Mouse (Mus musculus) gonadal fat pad, adult 2 months (tissue): ENCODE data around the gene Cryzl2. TPM values are rescaled to one million over a fixed set of nuclear protein-coding genes. Genes with fewer than 3 reads are reported as not detected.

Source experiments
- DNase-seq: peaks from one replicate; pipeline ENCODE4 v3.0.0-alpha.2; 2012; ENCODE audit warnings: low read depth
- polyA plus RNA-seq: library from polyadenylated mRNA; depleted of rRNA; stranded (reverse); fragments of >200 nt; gene quantifications from 2 replicates; pipeline ENCODE4 v1.2.3, GENCODE M21; 2012

The Cryzl2 gene
- polyA plus RNA-seq, 1 experiment = 32.2 TPM

DNA sequence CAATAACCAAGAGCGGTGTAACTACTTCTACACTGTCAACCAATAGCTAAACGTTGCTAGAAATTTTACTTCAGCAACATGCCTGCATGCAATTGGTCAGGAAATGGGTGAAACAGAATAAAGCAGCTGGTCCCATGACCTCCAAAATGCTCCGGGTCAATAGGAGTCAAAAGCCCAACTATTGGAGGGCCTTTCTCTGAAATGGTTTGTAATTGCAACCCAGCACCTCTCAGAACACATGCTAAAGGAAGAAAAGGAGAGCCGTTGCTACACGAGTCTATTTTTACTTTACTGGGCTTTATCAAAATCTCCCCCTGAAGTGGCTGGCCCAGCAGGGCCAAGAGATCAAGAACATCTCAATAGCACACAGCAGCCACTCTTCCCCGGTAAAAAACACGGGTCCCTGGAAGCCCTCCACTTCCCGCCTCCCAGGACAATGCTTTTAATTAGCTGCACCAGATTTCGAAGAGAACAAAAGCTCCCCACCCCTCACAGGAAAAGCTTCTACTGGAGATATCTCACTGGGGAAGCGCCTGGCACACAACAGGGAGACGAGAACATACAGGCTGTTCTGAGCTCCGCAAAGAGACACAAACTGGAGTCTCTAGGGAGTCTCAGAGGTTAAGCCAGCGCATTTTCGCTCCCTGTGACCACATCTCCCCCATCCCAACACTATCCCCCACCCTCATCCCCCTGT is 15.2 kb upstream of the Cryzl2 start:
- no peak for DNase-seq

GRCm38 (mm10) chr1:157443723-157444561 is 14.4 kb upstream of the Cryzl2 start:
- DNase-seq = no peak

GRCm38 (mm10) chr1:157444632-157445300 is 13.6 kb upstream of the Cryzl2 start:
- DNase-seq = no peak

GRCm38 (mm10) chr1:157445398-157445910 is 12.9 kb upstream of the Cryzl2 start:
- DNase-seq = no peak

DNA sequence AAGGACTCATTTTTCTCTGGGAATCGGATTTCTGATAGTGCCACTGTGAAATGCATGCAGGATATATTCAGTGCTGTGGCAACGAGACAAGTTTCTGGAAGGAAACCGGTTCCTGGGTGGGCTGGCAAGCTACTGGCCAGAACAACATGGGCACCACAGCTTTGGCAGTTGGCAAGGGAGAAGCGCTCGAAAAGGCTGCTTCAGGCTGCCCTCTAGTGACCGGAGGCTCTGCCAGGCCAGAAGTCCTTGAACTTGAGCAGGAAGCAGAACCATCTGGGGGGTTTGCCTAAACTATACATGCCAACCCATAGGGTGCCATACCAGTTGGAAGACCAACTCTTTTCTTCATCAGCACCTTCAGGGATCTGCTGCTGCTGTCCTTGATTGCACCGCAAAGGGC is 12.1 kb upstream of the Cryzl2 start:
- DNase-seq = no peak

GRCm38 (mm10) chr1:157447142-157447541 is 11.2 kb upstream of the Cryzl2 start:
- DNase-seq = no peak

- no peak for DNase-seq
Observed at GRCm38 (mm10) chr1:157448164-157448804, 10.1 kb upstream of the Cryzl2 start.

GRCm38 (mm10) chr1:157448805-157449188 is 9.6 kb upstream of the Cryzl2 start:
- no peak for DNase-seq

GRCm38 (mm10) chr1:157449532-157449931 is 8.8 kb upstream of the Cryzl2 start:
- no peak for DNase-seq

GRCm38 (mm10) chr1:157449981-157450636 is 8.3 kb upstream of the Cryzl2 start:
- no peak for DNase-seq

GRCm38 (mm10) chr1:157452284-157452683 is 6.1 kb upstream of the Cryzl2 start:
- no peak for DNase-seq

DNA sequence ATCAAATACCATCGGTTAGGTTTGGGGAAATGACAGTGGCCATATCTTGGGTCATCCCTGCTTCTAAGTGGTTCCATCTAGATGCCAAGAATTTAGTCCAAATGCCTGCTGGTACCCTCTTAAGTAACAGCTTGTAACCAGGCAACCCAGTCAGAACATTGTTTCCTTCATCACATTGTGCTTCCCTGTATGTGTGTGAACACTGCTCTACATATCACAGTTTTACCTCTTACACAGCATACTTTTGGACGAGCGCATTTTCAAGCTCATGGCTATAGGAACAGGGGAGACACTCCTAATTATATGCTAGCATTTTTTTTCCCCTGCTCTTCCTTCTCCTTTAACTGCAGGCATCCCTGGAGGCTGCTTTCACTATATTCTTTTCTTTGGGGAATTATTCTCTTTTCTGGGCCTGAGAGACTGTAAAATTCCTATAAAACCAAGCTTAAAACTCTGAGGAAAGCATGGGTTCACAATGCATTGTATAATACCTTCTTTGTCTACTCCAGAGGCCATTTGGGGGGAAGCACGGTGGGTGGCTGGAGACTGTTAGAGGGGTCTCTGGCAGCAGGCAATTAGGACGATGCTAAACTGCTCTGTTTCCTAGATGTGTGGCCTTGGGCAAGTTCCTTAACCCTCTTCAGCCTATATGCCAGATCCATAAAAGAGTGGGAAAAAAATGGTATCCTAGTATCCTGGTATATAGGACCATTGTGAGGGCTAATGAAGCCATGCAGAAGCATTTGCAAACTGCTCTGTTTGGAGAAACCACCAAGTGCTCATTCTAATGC is 5.4 kb upstream of the Cryzl2 start:
- no peak for DNase-seq

GRCm38 (mm10) chr1:157454876-157455275 is 3.5 kb upstream of the Cryzl2 start:
- DNase-seq = no peak

DNA sequence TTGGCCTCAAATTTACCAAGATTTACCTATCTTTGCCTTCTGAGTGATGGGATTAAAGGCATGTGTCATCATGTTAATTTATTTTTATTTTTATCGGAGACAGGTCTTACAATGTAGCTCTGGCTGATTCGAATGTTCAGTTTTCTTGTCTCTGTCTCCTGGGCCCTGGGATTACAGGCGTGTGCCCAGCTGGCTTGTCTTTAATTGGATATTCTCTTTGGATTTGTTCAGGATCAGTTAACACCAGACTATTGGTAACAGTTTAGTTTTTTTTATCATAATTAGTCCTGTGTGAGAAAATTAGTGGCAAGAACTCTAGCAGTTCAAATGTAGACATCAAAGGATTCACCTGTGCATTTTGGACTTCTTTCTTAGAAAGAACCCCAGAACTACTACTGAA is 588 bp upstream of the Cryzl2 start:
- no peak for DNase-seq

DNA sequence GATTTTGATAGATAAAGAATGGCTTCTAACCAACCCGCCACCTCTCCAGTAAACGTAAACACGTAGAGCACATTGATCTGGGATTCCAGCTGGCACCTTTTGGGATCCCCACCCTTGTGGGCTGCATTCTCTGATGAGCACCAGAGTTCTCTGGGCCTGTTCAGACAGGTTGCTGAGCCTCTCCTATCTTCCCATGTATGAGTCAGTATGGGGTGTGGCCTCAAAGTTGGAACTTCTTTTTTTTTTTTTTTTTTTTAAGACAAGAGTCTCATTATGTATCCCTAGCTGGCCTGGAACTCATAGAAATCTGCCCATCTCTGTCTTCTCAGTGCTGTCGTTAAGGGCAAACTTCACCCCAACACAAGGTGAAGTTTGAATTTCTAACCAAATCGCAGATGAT is 1.5 kb downstream of the Cryzl2 start:
- no peak for DNase-seq

DNA sequence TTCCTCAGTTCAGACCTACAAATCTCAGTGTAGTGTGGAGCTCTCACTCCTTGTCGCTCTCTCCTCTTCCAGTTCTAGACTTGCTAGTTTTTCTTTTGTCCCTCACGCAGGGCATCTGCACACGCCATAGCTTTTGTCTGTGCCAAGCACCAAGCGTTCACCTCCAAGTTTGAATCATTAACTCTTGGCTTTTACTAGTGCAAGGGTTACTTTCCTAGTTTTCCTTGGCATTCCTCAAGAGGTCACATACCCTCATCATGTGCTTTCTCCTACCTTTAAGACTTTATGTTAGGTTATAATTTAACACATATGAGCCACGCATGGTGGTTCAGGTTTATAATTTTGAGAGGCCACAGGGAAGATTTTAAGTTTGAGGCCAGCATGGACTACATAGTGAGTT is 2.9 kb downstream of the Cryzl2 start:
- DNase-seq = no peak

GRCm38 (mm10) chr1:157462336-157462735 is 4.0 kb downstream of the Cryzl2 start:
- DNase-seq = no peak

DNA sequence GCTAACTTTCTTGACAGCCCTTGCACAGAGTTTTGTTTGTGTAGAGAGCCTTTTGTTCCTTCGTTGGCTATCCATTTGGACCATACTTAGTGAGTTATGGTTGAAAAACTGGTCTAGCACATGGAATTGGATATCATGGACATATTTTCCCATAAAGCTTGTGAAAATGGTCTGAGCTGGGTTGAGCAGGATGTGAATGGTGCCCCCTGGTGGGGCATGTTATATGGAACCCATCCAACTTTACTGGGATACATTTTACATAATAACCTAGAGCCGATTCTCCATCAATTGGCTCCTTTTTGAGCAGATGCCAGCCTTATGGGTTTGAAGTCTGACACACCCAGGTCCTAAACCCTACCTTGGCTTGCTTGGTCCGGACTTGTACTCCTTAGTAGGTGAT is 6.8 kb downstream of the Cryzl2 start:
- DNase-seq = no peak

DNA sequence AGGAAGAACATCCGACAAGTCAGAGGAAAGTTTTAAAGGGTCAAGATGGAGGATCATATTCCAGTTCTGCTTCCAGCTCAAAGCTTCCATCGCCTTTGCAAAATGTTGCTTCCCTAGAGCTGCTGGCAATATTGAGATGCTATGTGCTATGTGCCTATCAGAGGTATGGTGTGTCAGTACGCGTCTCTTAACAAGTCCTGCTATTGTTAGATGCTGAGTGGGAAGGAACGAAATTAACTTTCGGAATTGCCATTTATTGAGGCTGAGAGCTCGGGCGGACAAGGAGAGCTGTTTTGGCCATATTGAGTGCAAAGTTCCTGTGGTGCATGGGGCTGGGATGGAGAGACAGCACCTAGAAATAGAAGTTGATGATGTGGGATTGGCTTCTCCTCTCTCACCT is 9.5 kb downstream of the Cryzl2 start:
- DNase-seq = no peak

DNA sequence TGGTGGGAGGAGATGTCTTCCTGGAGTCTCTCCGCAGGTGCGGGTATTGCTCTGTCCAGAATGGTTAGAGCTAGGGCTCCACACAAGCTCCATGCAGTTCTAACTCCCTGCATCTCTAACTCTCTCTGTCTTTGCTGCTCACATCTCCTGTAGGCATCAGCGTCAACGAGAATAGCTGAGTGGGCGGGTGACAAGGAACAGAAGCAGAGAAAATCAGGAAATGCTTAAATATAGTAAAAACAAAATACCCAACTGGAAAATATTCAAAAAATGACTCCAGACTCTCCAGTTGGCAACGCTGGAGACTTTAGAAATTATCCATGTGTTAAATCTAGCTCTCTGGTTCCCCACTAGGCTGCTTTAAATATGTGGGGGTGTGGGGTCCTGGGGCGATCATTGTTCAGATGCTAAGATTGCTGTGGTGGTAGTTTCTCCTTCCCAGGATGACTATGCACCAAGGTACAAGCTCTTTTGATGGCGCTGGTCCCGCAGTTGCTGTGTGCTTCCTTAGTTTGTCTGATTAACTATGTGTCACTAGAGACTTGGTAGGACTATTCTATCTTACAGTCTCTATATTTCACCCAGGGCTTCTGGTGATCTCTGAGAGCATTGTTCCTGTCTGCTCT is 12.5 kb downstream of the Cryzl2 start:
- DNase-seq = no peak
